Comparison of ENCODE assay signal across 11 mouse cellular contexts in the genomic region with DNA sequence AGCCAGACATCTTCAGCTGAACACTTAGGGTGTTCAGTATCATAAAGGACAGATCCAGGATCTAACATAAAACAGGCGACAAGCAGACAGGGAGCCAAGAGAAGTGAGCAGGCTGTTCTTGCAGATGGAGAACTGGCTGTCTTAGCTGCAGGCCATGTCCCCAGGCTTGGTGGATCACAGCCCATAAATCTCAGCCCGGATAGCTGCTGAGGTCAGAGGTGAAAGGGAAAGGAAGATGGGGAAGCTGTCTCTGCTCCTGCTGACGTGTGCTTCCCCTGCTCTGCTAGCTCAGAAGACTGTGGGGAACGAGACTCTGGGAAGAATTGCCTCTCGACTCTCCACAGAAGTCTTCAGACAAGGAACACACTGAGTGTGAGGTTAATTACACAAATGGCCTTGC.
DNase-seq lines count a peak whose midpoint lies in the region; ATAC-seq and TF ChIP-seq lines count a peak whose summit lies in the region.
"Had no signal": no experiment of that assay in that cellular context is flagged by ENCODE, and none has a peak within 500 bp of the region (broad histone marks: within the 10 kb centered on the region; RNA-seq: fewer than 3 reads in every experiment).

No protein-coding gene starts in this region.

- peaks cover 12% of the 10 kb centered on the region for H3K4me1 ChIP-seq in neural tube, embryonic 15.5 days
- peaks cover 7% of the 10 kb centered on the region for H3K4me1 ChIP-seq in lung, embryonic 14.5 days (ENCODE audit: insufficient read depth)

- no peak for TF ChIP-seq CTCF in lung, embryonic 14.5 days (IDR thresholded peaks at IDR 0.05; ENCODE audit: low read depth)

- H3K9me3 ChIP-seq in neural tube, embryonic 15.5 days (replicated peaks): no peaks in the 10 kb centered on the region
- no peaks in the 10 kb centered on the region for H3K9me3 ChIP-seq in lung, embryonic 14.5 days (ENCODE audit: low read depth, low read length)
- H3K9me3 ChIP-seq: embryonic facial prominence, embryonic 12.5 days; hindbrain, embryonic 15.5 days had no signal

- DNase-seq in neural tube, embryonic 10.5 days (ENCODE audit: extremely low spot score, low spot score): peak; percentile 42
- peak; percentile 12 to 27 for DNase-seq in kidney, adult 8-10 months
- DNase-seq in lung, embryonic 14.5 days: peak; percentile 93
- peak; percentile 67 for DNase-seq in yolk sac, embryonic 10.5 days (ENCODE audit: low spot score)
- DNase-seq in left cerebral cortex, adult 18-20 months (ENCODE audit: low spot score in 2 of 2): no peak
- no peak for DNase-seq in urinary bladder, adult 18-20 months (ENCODE audit: low spot score in 2 of 2)
- DNase-seq: right cerebral cortex, postnatal 4 days had no signal

- no peak overlapping the region for H3K27ac ChIP-seq in neural tube, embryonic 15.5 days (replicated peaks)
- H3K27ac ChIP-seq in lung, embryonic 14.5 days (ENCODE audit: low read depth): peak overlapping the region; percentile 83
- H3K27ac ChIP-seq: embryonic facial prominence, embryonic 12.5 days; hindbrain, embryonic 15.5 days had no signal

- H3K27me3 ChIP-seq in neural tube, embryonic 15.5 days (replicated peaks): no peaks in the 10 kb centered on the region
- H3K27me3 ChIP-seq in lung, embryonic 14.5 days (ENCODE audit: insufficient read depth, low read length): no peaks in the 10 kb centered on the region
- H3K27me3 ChIP-seq: embryonic facial prominence, embryonic 12.5 days; hindbrain, embryonic 15.5 days had no signal

- no peak overlapping the region for H3K4me2 ChIP-seq in neural tube, embryonic 15.5 days
- H3K4me2 ChIP-seq in lung, embryonic 14.5 days: no peak overlapping the region
- H3K4me2 ChIP-seq: embryonic facial prominence, embryonic 12.5 days; hindbrain, embryonic 15.5 days had no signal

- H3K9ac ChIP-seq in neural tube, embryonic 15.5 days (replicated peaks): no peak overlapping the region
- no peak overlapping the region for H3K9ac ChIP-seq in lung, embryonic 14.5 days
- H3K9ac ChIP-seq: embryonic facial prominence, embryonic 12.5 days; hindbrain, embryonic 15.5 days had no signal

- no peaks in the 10 kb centered on the region for H3K36me3 ChIP-seq in neural tube, embryonic 15.5 days
- no peaks in the 10 kb centered on the region for H3K36me3 ChIP-seq in lung, embryonic 14.5 days (ENCODE audit: insufficient read depth)
- H3K36me3 ChIP-seq: embryonic facial prominence, embryonic 12.5 days; G1E; hindbrain, embryonic 15.5 days had no signal

- H3K4me3 ChIP-seq in neural tube, embryonic 15.5 days (replicated peaks): no peak overlapping the region
- H3K4me3 ChIP-seq in lung, embryonic 14.5 days (ENCODE audit: low read depth, low read length): no peak overlapping the region
- H3K4me3 ChIP-seq: embryonic facial prominence, embryonic 12.5 days; hindbrain, embryonic 15.5 days had no signal

- 35% methylated on average over 5 of the region's 5 CpGs for WGBS in neural tube, embryonic 15.5 days
- WGBS in lung, embryonic 14.5 days: 16% methylated on average over 5 of the region's 5 CpGs

- no peak for ATAC-seq in neural tube, embryonic 15.5 days (ENCODE audit: low FRiP score)
- ATAC-seq in lung, embryonic 14.5 days (ENCODE audit: insufficient read depth): peak; percentile 97

Comparison
In these comparisons a context has a peak if more than half of its experiments do, and no peak if none do; other contexts are left out.
1. DNase-seq: peak in neural tube, embryonic 10.5 days (single experiment), kidney, adult 8-10 months (2 of 2), lung, embryonic 14.5 days (single experiment) and yolk sac, embryonic 10.5 days (single experiment); none in left cerebral cortex, adult 18-20 months (0 of 2) and urinary bladder, adult 18-20 months (0 of 2).